Mouse (Mus musculus) erythroid progenitor cell, adult 5-6 weeks (primary cell): ENCODE data around the gene Lexm. TPM values are rescaled to one million over a fixed set of nuclear protein-coding genes. Genes with fewer than 3 reads are reported as not detected.

Source experiments
- ATAC-seq: replicated peaks from 2 replicates; pipeline ENCODE4 v1.8.0; 2016; ENCODE audit warnings: moderate number of reproducible peaks, mild to moderate bottlenecking, moderate TSS enrichment, inconsistent platforms; ENCODE audit not compliant: poor library complexity, low FRiP score, severe bottlenecking
- total RNA-seq, 2 experiments: library from RNA; stranded (forward) in 1 of 2; stranded (reverse) in 1 of 2; fragments of 150-400 nt in 1 of 2; fragments of 186-747, 209-891 nt in 1 of 2; gene quantifications; 2 replicates each; pipeline versions ENCODE4 v1.2.3 to v1.2.4; 2015 to 2017; ENCODE audit warnings: low replicate concordance in 2 of 2

Gene Lexm
- not detected in 2 replicates for total RNA-seq (2015; ENCODE audit: low replicate concordance)
- total RNA-seq (2017; ENCODE audit: low replicate concordance) = not detected in 2 replicates

DNA sequence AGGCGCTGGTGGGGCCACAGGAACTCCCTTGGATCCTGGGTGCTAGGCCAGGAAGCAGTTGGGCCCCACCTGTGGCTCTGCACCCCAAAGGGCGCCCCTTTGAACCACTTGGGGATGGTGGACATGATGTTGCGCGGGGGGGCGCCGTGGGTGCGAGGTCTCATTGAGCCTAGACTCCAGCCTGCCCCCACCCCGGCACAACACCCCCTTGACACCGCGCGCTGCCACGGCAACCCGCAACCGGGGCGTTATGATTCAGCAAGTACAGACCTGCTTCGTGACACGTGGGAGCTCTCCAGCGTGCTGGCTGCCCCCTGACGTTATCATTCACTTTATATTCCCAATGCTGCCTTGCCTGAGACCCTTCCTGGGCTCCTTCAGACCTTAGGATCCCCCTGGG, at the start of gene Lexm:
TSS of gene Lexm (minus strand) at position 186 of the 400 bp plus-strand sequence.
- no peak for ATAC-seq

DNA sequence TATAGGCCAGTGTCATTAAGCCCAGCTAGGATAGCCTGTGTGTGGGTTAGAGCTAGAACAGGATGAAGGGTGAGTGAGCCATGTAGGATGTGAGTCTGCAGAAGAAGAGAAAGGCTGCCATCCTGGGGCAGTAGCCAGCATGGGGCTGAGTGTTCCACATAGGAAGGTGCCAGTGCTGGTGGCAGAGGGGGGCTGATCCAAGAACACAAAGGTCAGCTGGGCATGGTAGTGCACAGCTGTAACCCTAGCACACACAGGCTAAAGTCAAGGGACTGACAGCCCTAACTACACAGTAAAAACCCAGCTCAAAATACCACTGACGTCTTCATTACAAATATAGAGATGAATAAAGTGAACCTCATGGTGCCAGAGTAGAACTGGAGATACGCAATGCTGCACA, 49.5 kb upstream of the Lexm start:
- ATAC-seq = no peak

- no peak for ATAC-seq
Measured at GRCm38 (mm10) chr4:106665673-106666072, 48.6 kb upstream of the Lexm start.

GRCm38 (mm10) chr4:106665269-106665668, 48.2 kb upstream of the Lexm start:
- ATAC-seq = no peak

- no peak for ATAC-seq
Measured at GRCm38 (mm10) chr4:106664697-106665096, 47.7 kb upstream of the Lexm start.

GRCm38 (mm10) chr4:106663956-106664470, 47.0 kb upstream of the Lexm start:
- ATAC-seq = no peak

DNA sequence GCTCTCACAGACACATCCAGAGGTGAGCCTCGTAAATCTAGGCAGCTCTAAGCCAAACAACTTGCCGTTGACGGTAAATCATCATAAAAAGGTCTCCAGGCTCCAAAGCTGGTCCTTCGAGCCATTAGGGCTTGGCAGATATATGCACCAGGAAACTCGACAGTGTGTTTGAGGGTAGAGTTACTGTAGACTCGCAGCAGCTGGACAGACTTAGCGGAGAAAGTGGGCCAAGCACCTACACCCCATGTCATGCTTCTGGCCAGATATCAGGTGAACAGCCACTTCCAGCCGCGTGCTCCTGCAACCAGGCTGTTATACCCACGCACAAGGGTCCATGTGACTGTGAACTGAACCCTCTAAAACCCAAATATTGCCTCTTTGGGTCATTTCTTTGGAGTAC, 38.6 kb upstream of the Lexm start:
- ATAC-seq = no peak

- ATAC-seq = no peak
Measured at GRCm38 (mm10) chr4:106653051-106653450, 36.0 kb upstream of the Lexm start.

- ATAC-seq = no peak
Measured at GRCm38 (mm10) chr4:106652546-106652945, 35.5 kb upstream of the Lexm start.

- peak; percentile 97 for ATAC-seq
Measured at GRCm38 (mm10) chr4:106650833-106651527, 33.9 kb upstream of the Lexm start, which contains the start of gene Pars2. Gene Pars2, plus strand, starts transcription at chr4:106651069.

GRCm38 (mm10) chr4:106647137-106647536, 30.1 kb upstream of the Lexm start:
- ATAC-seq = no peak

DNA sequence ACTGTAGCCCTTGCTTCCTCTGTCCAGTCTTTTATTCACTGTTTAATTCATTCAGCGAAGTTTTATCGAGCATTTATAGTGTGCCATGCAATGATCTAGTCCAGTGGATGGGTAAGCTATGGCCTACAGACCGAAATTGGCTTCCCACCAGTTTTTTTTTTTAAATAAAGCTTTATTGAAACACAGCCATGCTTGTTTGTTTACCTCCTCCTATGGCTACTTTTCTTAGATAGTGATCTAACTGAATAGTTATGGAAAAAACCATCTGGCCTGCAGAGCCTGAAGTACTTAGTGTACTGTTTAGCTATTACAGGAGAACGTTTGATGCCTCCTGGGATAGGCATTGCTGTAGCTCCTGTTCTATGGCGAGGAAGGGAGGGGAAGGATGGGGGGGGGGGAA, 28.8 kb upstream of the Lexm start:
- ATAC-seq = no peak

GRCm38 (mm10) chr4:106644218-106644610, 27.2 kb upstream of the Lexm start:
- ATAC-seq = no peak

DNA sequence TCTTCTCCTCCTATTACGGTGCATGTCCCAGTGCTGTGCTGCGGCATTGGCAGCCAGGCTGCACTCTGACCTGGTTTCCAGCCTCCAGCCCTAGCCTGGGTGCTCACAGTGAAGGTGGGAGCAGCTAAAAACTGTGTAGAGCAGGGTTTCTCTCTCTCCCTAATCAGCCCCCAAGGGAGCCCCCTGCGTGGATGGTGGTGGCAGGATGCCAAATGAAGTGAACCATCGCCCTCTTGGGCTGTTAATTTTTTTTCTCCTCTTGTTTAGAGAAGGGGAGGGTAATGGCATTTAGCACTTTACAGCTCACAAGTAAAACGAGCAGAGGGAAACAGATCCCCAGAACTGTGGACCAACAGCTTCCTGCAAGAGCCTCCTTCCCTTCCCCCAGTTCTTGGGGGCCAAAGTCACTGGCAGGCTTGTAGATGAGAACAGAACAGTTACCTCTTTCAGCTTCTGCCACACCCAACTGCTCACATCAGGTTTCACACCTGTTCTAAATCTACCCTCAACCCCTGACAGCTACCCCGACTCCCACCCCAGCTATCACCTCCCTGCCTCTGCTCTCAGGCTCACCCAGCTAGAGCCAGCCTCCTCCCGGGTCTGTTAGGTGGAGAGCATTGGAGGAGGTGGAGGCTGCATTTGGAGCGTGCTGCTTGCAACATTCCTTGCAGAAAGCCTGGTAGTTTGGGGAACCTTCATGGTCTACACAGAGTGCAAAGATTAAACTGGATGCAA, 26.6 kb upstream of the Lexm start:
- ATAC-seq = no peak

DNA sequence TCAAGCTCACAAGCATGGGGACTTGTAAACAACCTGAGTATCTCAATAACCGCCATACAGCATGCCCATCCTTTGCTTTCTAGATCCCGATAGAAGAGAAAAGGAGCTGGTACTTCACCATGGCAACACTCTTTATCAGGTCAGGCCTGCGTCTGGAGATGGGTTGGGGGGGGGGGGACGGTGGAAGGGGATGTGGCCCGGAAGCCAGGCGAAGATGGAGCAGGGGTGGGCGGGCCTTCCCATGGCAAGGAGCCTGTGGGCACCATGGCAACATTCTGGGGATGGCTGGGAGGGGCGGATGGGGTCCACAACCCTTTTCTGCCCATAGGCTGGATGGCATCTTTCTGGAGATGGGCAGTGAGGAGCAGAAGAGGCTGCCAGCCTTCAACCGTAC, 17.0 kb upstream of the Lexm start:
- ATAC-seq = no peak

DNA sequence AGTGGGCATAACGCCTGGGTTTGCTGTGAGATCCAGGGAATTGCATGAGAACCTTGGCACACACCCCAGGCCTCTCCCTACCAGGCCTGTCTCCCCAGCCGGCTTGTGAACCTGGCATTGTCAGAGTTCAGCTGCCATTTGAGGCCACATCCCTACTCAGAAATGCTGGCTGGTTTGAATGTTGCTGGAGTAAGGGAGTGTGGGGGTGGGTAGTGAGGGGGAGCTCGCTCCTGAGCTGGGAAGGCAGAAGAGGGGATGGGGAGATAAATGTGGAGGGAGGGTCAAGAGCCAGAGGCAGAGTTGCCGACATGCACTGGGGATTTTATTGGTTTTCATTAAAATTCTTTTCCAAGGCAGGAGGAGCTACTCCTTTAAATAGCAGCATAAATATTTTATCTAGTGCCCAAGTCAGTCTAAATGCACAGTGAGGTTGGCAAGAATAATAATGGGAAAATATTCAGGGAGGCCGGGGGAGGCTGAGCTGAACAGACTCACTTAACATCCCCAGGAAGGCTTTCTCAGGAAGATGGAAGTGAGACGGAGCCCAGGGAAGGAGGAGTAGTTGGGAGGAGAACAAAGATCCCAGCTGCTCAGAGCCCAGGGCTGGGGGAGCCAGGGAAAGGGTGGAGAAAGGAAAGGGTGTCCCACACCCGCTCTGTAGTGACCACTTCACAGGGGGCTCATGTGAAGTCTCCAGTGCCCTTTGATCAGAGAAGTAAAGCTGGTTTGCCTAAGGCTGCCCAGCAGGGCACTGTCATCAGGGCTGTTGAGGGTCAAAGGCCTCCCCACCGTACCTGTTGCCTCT, 16.4 kb upstream of the Lexm start:
- ATAC-seq = no peak

DNA sequence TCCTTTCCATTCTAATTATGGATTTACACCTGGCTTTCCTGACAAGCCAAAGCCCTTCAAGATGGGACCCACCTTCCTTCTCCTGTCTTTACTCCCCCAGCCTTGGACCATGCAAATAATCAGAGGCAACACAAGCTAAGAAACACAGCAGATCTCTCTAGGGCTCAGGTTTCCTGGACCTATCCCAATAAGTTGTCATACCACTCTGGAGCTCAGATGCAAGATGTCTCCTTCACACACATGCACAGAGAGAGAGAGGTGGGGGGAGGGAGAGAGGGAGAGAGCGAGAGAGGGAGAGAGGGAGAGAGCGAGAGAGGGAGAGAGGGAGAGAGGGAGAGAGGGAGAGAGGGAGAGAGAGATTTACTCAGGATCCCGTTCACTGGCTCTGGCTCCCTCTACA, 15.3 kb upstream of the Lexm start:
- ATAC-seq = no peak

GRCm38 (mm10) chr4:106630333-106631220, 13.5 kb upstream of the Lexm start:
- ATAC-seq = no peak

GRCm38 (mm10) chr4:106629374-106629773, 12.3 kb upstream of the Lexm start:
- ATAC-seq = no peak
